Mouse (Mus musculus): ENCODE results near the gene Cyp11a1. TPM values are rescaled to one million over a fixed set of nuclear protein-coding genes. Genes with fewer than 3 reads are reported as not detected.
A peak's percentile ranks its signal among the peaks of the same experiment; 100 is the strongest.

Gene Cyp11a1
- polyA plus RNA-seq, 1 experiment, result 1.6 TPM

GRCm38 (mm10) chr9:58044828-58045227 lies 38.6 kb downstream of the Cyp11a1 start:
- 75% methylated on average over 10 of the region's 10 CpGs for WGBS
- no peak for TF ChIP-seq CTCF (IDR thresholded peaks at IDR 0.05; ENCODE audit: control insufficient read depth, insufficient read depth, low read length)
- TF ChIP-seq POLR2A (IDR thresholded peaks at IDR 0.05; ENCODE audit: borderline replicate concordance, control insufficient read depth, low read depth, low read length), result no peak

GRCm38 (mm10) chr9:58045646-58046045 lies 39.4 kb downstream of the Cyp11a1 start:
- 31% methylated on average over 4 of the region's 4 CpGs for WGBS
- no peaks in the 10 kb centered on the region; the same call in 1 of the 2 replicates for H3K4me1 ChIP-seq (ENCODE audit: control insufficient read depth, insufficient read depth, low read length)
- TF ChIP-seq POLR2A (IDR thresholded peaks at IDR 0.05; ENCODE audit: borderline replicate concordance, control insufficient read depth, low read depth, low read length) (no peak), CTCF (IDR thresholded peaks at IDR 0.05; ENCODE audit: control insufficient read depth, insufficient read depth, low read length) (no peak)
- no peak overlapping the region for H3K27ac ChIP-seq (ENCODE audit: control insufficient read depth, insufficient read depth, low read depth, low read length, poor library complexity)
- no peak overlapping the region for H3K4me3 ChIP-seq (replicated peaks; ENCODE audit: control insufficient read depth, low read depth, low read length)

More at GRCm38 (mm10) chr9:58044828-58045227, 38.6 kb downstream of the Cyp11a1 start:
- H3K4me3 ChIP-seq (replicated peaks; ENCODE audit: control insufficient read depth, low read depth, low read length), result no peak overlapping the region
- no peaks in the 10 kb centered on the region; the same call in 1 of the 2 replicates for H3K4me1 ChIP-seq (ENCODE audit: control insufficient read depth, insufficient read depth, low read length)
- H3K27ac ChIP-seq (ENCODE audit: control insufficient read depth, insufficient read depth, low read depth, low read length, poor library complexity), result no peak overlapping the region

DNA sequence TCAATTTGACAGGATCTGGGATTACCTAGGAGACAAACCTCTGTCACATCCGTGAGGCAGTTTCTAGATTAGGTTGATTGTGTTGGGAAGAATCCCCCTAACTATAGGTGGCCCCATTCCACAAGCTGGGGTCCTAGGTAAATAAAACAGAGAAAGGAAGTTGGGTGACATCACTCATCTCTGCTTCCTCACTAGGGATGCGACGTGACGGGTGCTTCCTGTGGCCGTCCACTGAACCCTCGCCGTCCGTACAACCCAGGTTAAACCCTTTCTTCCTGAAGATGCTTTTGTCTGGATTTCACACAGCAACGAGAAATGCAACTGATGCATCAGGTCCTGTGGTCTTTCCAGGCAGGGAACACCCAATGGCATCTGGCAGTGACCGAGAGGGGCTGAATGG lies 40.9 kb downstream of the Cyp11a1 start:
- Histone ChIP-seq H3K27ac (ENCODE audit: control insufficient read depth, insufficient read depth, low read depth, low read length, poor library complexity) (no peak overlapping the region), H3K4me1 (ENCODE audit: control insufficient read depth, insufficient read depth, low read length) (no peaks in the 10 kb centered on the region; the same call in 1 of the 2 replicates), H3K4me3 (replicated peaks; ENCODE audit: control insufficient read depth, low read depth, low read length) (no peak overlapping the region)
- no peak for TF ChIP-seq POLR2A (IDR thresholded peaks at IDR 0.05; ENCODE audit: borderline replicate concordance, control insufficient read depth, low read depth, low read length)
- TF ChIP-seq CTCF (IDR thresholded peaks at IDR 0.05; ENCODE audit: control insufficient read depth, insufficient read depth, low read length), result no peak
- WGBS, result 22% methylated on average over 10 of the region's 10 CpGs

DNA sequence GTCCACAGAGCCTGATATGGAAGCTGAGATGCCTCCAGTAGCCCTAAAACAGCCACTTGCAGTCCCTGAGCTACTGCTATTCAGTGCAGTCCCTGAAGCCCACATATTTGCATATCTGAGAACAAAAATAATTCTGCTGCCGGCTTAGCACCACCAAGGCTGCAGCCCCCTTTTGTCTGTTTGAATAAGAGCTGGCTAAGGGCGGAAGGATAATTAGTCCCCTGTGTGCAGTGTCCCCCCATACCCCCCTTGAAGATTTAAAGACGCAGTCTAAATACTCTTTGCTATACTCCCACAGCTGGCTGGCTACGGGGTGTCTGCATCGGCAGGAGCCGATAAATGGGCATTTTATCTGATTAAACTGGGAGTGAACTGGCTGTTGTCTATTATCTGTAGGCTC lies 42.4 kb downstream of the Cyp11a1 start:
- H3K27ac ChIP-seq (ENCODE audit: control insufficient read depth, insufficient read depth, low read depth, low read length, poor library complexity), result no peak overlapping the region
- H3K4me1 ChIP-seq (ENCODE audit: control insufficient read depth, insufficient read depth, low read length), result no peaks in the 10 kb centered on the region; the same call in 1 of the 2 replicates
- no peak for TF ChIP-seq POLR2A (IDR thresholded peaks at IDR 0.05; ENCODE audit: borderline replicate concordance, control insufficient read depth, low read depth, low read length)
- no peak overlapping the region for H3K4me3 ChIP-seq (replicated peaks; ENCODE audit: control insufficient read depth, low read depth, low read length)
- 49% methylated on average over 6 of the region's 6 CpGs for WGBS

DNA sequence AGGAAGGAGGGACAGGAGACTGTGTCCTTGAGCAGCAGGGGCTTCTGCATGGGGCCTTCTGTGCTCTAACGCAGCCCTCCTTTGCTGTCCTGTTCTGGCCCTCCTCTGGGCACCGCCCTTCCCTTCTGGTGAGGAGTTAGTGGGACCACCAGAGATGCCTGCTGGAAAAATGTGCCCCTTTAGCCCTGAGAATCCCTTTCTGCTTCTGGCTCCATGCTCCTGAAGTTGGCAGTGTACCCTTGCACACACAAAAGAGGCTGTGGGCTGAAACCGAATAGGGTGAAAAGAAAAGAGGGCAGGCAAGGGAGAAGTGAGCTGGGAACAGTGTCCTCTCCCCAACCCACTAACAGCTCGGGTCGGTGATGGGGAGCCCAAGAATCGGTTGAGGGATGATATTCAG lies 43.0 kb downstream of the Cyp11a1 start:
- no peaks in the 10 kb centered on the region; the same call in 1 of the 2 replicates for H3K4me1 ChIP-seq (ENCODE audit: control insufficient read depth, insufficient read depth, low read length)
- H3K4me3 ChIP-seq (replicated peaks; ENCODE audit: control insufficient read depth, low read depth, low read length), result no peak overlapping the region
- no peak overlapping the region for H3K27ac ChIP-seq (ENCODE audit: control insufficient read depth, insufficient read depth, low read depth, low read length, poor library complexity)
- 61% methylated on average over 6 of the region's 6 CpGs for WGBS
- no peak for TF ChIP-seq CTCF (IDR thresholded peaks at IDR 0.05; ENCODE audit: control insufficient read depth, insufficient read depth, low read length)
- TF ChIP-seq POLR2A (IDR thresholded peaks at IDR 0.05; ENCODE audit: borderline replicate concordance, control insufficient read depth, low read depth, low read length), result no peak

- Histone ChIP-seq H3K4me3 (replicated peaks; ENCODE audit: control insufficient read depth, low read depth, low read length) (no peak overlapping the region), H3K4me1 (ENCODE audit: control insufficient read depth, insufficient read depth, low read length) (no peaks in the 10 kb centered on the region; the same call in 1 of the 2 replicates), H3K27ac (ENCODE audit: control insufficient read depth, insufficient read depth, low read depth, low read length, poor library complexity) (no peak overlapping the region)
- TF ChIP-seq POLR2A (IDR thresholded peaks at IDR 0.05; ENCODE audit: borderline replicate concordance, control insufficient read depth, low read depth, low read length) (no peak), CTCF (IDR thresholded peaks at IDR 0.05; ENCODE audit: control insufficient read depth, insufficient read depth, low read length) (no peak)
- WGBS, result 64% methylated on average over 7 of the region's 7 CpGs
These were observed 43.6 kb downstream of the Cyp11a1 start for GRCm38 (mm10) chr9:58049861-58050260.

DNA sequence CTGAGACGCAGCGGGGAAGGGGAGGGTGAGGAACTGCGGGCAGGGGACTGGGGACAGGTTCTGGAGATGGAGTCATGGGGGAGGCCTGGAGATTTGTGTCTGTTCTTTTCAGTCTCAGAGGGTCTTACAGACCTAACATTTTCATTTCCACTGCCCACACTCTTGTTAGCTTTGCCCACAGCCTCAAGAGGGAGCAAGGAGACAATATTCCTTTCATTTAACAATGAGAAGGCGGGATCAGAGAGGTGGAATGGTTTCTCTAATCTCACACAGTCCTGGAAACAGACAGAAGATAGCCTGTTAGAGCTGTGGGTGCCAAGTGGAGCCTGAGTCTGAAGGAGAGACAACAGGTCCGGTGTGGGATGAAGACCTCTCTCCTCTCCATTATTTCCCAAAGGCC lies 45.7 kb downstream of the Cyp11a1 start:
- H3K27ac ChIP-seq (ENCODE audit: control insufficient read depth, insufficient read depth, low read depth, low read length, poor library complexity), result no peak overlapping the region
- H3K4me1 ChIP-seq (ENCODE audit: control insufficient read depth, insufficient read depth, low read length), result no peaks in the 10 kb centered on the region; the same call in 1 of the 2 replicates
- no peak for TF ChIP-seq CTCF (IDR thresholded peaks at IDR 0.05; ENCODE audit: control insufficient read depth, insufficient read depth, low read length)
- TF ChIP-seq POLR2A (IDR thresholded peaks at IDR 0.05; ENCODE audit: borderline replicate concordance, control insufficient read depth, low read depth, low read length), result no peak
- H3K4me3 ChIP-seq (replicated peaks; ENCODE audit: control insufficient read depth, low read depth, low read length), result no peak overlapping the region
- WGBS, result 48% methylated on average over 5 of the region's 5 CpGs

GRCm38 (mm10) chr9:58053102-58053501 lies 46.9 kb downstream of the Cyp11a1 start:
- 34% methylated on average over 3 of the region's 3 CpGs for WGBS
- Histone ChIP-seq H3K4me3 (replicated peaks; ENCODE audit: control insufficient read depth, low read depth, low read length) (no peak overlapping the region), H3K4me1 (ENCODE audit: control insufficient read depth, insufficient read depth, low read length) (no peaks in the 10 kb centered on the region), H3K27ac (ENCODE audit: control insufficient read depth, insufficient read depth, low read depth, low read length, poor library complexity) (no peak overlapping the region)
- TF ChIP-seq CTCF (IDR thresholded peaks at IDR 0.05; ENCODE audit: control insufficient read depth, insufficient read depth, low read length) (peak; percentile 77), POLR2A (IDR thresholded peaks at IDR 0.05; ENCODE audit: borderline replicate concordance, control insufficient read depth, low read depth, low read length) (no peak)

- Histone ChIP-seq H3K4me3 (replicated peaks; ENCODE audit: control insufficient read depth, low read depth, low read length) (no peak overlapping the region), H3K4me1 (ENCODE audit: control insufficient read depth, insufficient read depth, low read length) (no peaks in the 10 kb centered on the region), H3K27ac (ENCODE audit: control insufficient read depth, insufficient read depth, low read depth, low read length, poor library complexity) (no peak overlapping the region)
- WGBS, result 63% methylated on average over 3 of the region's 3 CpGs
- no peak for TF ChIP-seq CTCF (IDR thresholded peaks at IDR 0.05; ENCODE audit: control insufficient read depth, insufficient read depth, low read length)
- no peak for TF ChIP-seq POLR2A (IDR thresholded peaks at IDR 0.05; ENCODE audit: borderline replicate concordance, control insufficient read depth, low read depth, low read length)
These were observed 47.3 kb downstream of the Cyp11a1 start for GRCm38 (mm10) chr9:58053544-58053943.
